Mouse (Mus musculus) embryonic facial prominence, embryonic 15.5 days (tissue): Measurements from ENCODE around the gene Nt5c2. TPM values are rescaled to one million over a fixed set of nuclear protein-coding genes. Genes with fewer than 3 reads are reported as not detected.

Experiments used
- ATAC-seq: fragments of 200-750 bp; cut with Nextera tagmentation; 2 replicates; pipeline ENCODE4 v1.8.0; 2017; ENCODE audit warnings: low read depth, moderate TSS enrichment; ENCODE audit not compliant: insufficient number of reproducible peaks, low FRiP score, low TSS enrichment
- H3K27ac ChIP-seq: fragments of 300-500 bp; sonication (generic); replicated peaks from 2 replicates; pipeline ENCODE4 v1.5.1; 2015; ENCODE audit warnings: mild to moderate bottlenecking, inconsistent platforms
- H3K27me3 ChIP-seq: fragments of 300-500 bp; sonication (generic); 2 replicates; pipeline ENCODE4 v1.6.1; 2015; ENCODE audit warnings: inconsistent platforms
- H3K36me3 ChIP-seq: fragments of 300-500 bp; sonication (generic); 2 replicates; pipeline ENCODE4 v1.6.1; 2015; ENCODE audit warnings: mild to moderate bottlenecking, inconsistent platforms
- H3K4me1 ChIP-seq: fragments of 300-500 bp; sonication (generic); 2 replicates; pipeline ENCODE4 v1.6.1; 2015; ENCODE audit warnings: inconsistent platforms
- H3K4me2 ChIP-seq: fragments of 300-500 bp; sonication (generic); replicated peaks from 2 replicates; pipeline ENCODE4 v1.6.1; 2015; ENCODE audit warnings: mild to moderate bottlenecking, inconsistent platforms
- H3K4me3 ChIP-seq: fragments of 300-500 bp; sonication (generic); replicated peaks from 2 replicates; pipeline ENCODE4 v1.5.1; 2015; ENCODE audit warnings: mild to moderate bottlenecking, inconsistent platforms
- H3K9ac ChIP-seq: fragments of 300-500 bp; sonication (generic); 2 replicates; pipeline ENCODE4 v1.6.1; 2015; ENCODE audit warnings: inconsistent platforms
- H3K9me3 ChIP-seq: fragments of 300-500 bp; sonication (generic); replicated peaks from 2 replicates; pipeline ENCODE4 v1.6.1; 2016; ENCODE audit warnings: inconsistent platforms
- WGBS: fragments of 180-500 bp; shearing (Covaris S2); methylation state at CpG from one replicate; pipeline ENCODE4 v1.1.7; 2015; 5-methylcytosine and 5-hydroxymethylcytosine counted together
- polyA plus RNA-seq: library from polyadenylated mRNA; unstranded; fragments of >200 nt; fragmentation: Nextera tagmentation; extraction: Ambion mirVana; gene quantifications from 2 replicates; pipeline ENCODE4 v1.2.1, GENCODE M21; 2015

Gene Nt5c2
- polyA plus RNA-seq, 1 experiment from 2014 or later: 73.4 TPM

DNA sequence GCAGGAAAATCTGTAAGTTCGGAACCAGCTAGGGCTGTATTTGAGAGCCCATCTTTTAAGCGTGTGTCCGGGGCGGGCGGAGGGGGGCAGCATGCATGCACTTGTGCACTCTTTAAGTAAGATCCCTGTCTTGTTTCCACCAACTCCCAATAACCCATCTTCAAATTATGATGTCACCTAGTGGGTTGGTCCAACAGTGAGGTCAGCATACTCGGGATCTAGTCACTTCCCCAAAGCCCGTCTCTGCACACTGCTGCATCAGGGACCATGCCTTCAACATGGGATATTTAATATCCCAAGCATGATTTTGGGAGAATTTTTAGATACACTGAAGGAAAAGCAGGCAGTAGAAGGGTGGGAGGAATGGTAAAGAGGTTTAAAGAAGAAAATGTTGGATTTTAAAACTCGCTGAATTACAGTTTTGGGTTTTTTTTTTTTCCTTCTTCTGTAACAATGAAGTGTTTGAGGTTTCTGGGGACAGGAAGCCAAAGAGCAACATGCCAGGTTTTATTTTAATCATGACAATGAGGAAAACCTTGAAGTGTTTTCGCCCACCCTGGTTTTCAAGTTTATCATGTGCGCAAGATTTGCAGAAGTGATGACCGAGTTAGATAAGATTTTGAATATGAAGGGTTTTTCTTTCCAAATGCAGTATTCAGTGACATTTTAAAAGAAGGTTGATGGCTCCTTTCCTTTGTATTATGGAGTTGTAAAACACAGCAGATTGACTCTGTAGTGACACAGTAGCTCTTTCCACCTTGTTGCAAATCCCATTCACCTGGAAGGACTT lies 177.5 kb downstream of the Nt5c2 start:
- WGBS: 85% methylated on average over 11 of the region's 11 CpGs
- H3K9me3 ChIP-seq: no peaks in the 10 kb centered on the region
- no peak overlapping the region for H3K9ac ChIP-seq
- ATAC-seq: no peak
- H3K4me1 ChIP-seq: no peaks in the 10 kb centered on the region
- H3K4me2 ChIP-seq: no peak overlapping the region
- H3K36me3 ChIP-seq: no peaks in the 10 kb centered on the region
- no peaks in the 10 kb centered on the region for H3K27me3 ChIP-seq
- no peak overlapping the region for H3K27ac ChIP-seq
- no peak overlapping the region for H3K4me3 ChIP-seq

GRCm38 (mm10) chr19:46836085-46836484 lies 178.9 kb downstream of the Nt5c2 start:
- no peak overlapping the region for H3K9ac ChIP-seq
- no peak for ATAC-seq
- H3K36me3 ChIP-seq: no peaks in the 10 kb centered on the region
- H3K4me3 ChIP-seq: no peak overlapping the region
- no peaks in the 10 kb centered on the region for H3K9me3 ChIP-seq
- no peaks in the 10 kb centered on the region for H3K4me1 ChIP-seq
- H3K27me3 ChIP-seq: no peaks in the 10 kb centered on the region
- WGBS: 83% methylated on average over 3 of the region's 3 CpGs
- no peak overlapping the region for H3K4me2 ChIP-seq
- H3K27ac ChIP-seq: no peak overlapping the region

DNA sequence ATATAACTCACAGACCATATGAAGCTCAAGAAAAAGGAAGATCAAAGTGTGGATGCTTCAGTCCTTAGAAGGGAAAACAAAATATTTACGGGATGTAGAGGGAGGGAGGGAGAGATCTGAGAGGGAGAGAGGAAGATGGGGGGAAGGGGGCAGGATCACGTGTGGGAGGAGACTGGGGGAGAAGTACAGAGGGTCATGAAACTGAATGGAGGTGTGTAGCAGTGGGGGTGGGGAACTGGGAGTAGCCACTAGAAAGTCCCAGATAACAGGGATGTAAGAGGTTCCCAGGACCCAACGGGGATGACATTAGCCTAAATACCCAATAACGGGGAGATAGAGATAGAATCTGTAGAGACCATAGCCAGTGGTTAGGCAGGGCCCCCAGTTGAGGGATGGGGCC lies 179.6 kb downstream of the Nt5c2 start:
- H3K36me3 ChIP-seq: no peaks in the 10 kb centered on the region
- no peak overlapping the region for H3K4me2 ChIP-seq
- 70% methylated on average over 4 of the region's 4 CpGs for WGBS
- no peaks in the 10 kb centered on the region for H3K27me3 ChIP-seq
- no peak for ATAC-seq
- no peaks in the 10 kb centered on the region for H3K4me1 ChIP-seq
- H3K9ac ChIP-seq: no peak overlapping the region
- no peak overlapping the region for H3K4me3 ChIP-seq
- no peak overlapping the region for H3K27ac ChIP-seq
- H3K9me3 ChIP-seq: no peaks in the 10 kb centered on the region

- H3K9ac ChIP-seq: no peak overlapping the region
- no peaks in the 10 kb centered on the region for H3K27me3 ChIP-seq
- no peaks in the 10 kb centered on the region for H3K9me3 ChIP-seq
- 83% methylated on average over 5 of the region's 5 CpGs for WGBS
- no peaks in the 10 kb centered on the region for H3K4me1 ChIP-seq
- no peak overlapping the region for H3K4me2 ChIP-seq
- no peak for ATAC-seq
- H3K4me3 ChIP-seq: no peak overlapping the region
- H3K27ac ChIP-seq: no peak overlapping the region
- no peaks in the 10 kb centered on the region for H3K36me3 ChIP-seq
Observed at GRCm38 (mm10) chr19:46834301-46834700, 180.7 kb downstream of the Nt5c2 start.

Other genes with a start within 250 kb of the Nt5c2 start
- 5.9 and 7.6 TPM in 2 replicates for gene Ina, start 455 bp downstream of the Nt5c2 start, polyA plus RNA-seq
- gene Pcgf6, start 35.8 kb upstream of the Nt5c2 start, polyA plus RNA-seq: 17.4 and 17.8 TPM in 2 replicates
- gene Taf5, start 52.6 kb upstream of the Nt5c2 start, polyA plus RNA-seq: 4.8 TPM in 2 replicates
- 1,091 and 1,212 TPM in 2 replicates for gene Usmg5, start 75.5 kb upstream of the Nt5c2 start, polyA plus RNA-seq
- gene Pdcd11, start 75.6 kb upstream of the Nt5c2 start, polyA plus RNA-seq: 8.3 and 10.3 TPM in 2 replicates
- 11.9 and 13.4 TPM in 2 replicates for gene Calhm2, start 123.1 kb upstream of the Nt5c2 start, polyA plus RNA-seq
- gene Calhm1, start 129.1 kb upstream of the Nt5c2 start, polyA plus RNA-seq: not detected in 2 replicates
- not detected in 2 replicates for gene Calhm3, start 142.6 kb upstream of the Nt5c2 start, polyA plus RNA-seq
- gene Neurl1a, start 163.7 kb upstream of the Nt5c2 start, polyA plus RNA-seq: 8.0 and 9.0 TPM in 2 replicates